Mouse (Mus musculus) brain, embryonic 14.5 days (tissue): ENCODE measurements around the gene Vdr.

Experiments used
- CTCF ChIP-seq: fragments of 200-500 bp; IDR thresholded peaks from 2 replicates; pipeline ENCODE4 v1.5.1; 2012; ENCODE audit warnings: inconsistent platforms, mild to moderate bottlenecking, moderate library complexity, borderline replicate concordance; ENCODE audit not compliant: insufficient read depth, insufficient read length; ENCODE audit errors: extremely low read depth
- POLR2A ChIP-seq: fragments of 200-500 bp; IDR thresholded peaks from 2 replicates; pipeline ENCODE4 v1.6.1; 2012; ENCODE audit warnings: mild to moderate bottlenecking, inconsistent platforms, borderline replicate concordance; ENCODE audit not compliant: poor library complexity, insufficient read depth, insufficient read length, severe bottlenecking; ENCODE audit errors: extremely low read depth

- TF ChIP-seq POLR2A (no peak), CTCF (no peak)
Measured at GRCm38 (mm10) chr15:97813452-97814204, 96.8 kb downstream of the Vdr start.
